Comparison of ENCODE assay signal across 7 mouse cellular contexts in genomic region chr10:62507591-62508308, GRCm38 (mm10). TPM values are rescaled to one million over a fixed set of nuclear protein-coding genes. Genes with fewer than 3 reads are reported as not detected.
DNase-seq lines count a peak whose midpoint lies in the region; ATAC-seq lines count a peak whose summit lies in the region.

No protein-coding gene starts in this region.

- peak; percentile 88 for DNase-seq in MEL-GATA-1-ER (ENCODE audit: extremely low read depth, low read depth)
- peak; percentile 58 for DNase-seq in gastrocnemius, postnatal 25 days
- DNase-seq in intestine, embryonic 14.5 days (ENCODE audit: low spot score) = no peak
- peak; percentile 81 to 82 for DNase-seq in natural killer cell, adult 2 months (ENCODE audit: low spot score in 2 of 2)
- DNase-seq in thymus, postnatal 4 days = peak; percentile 67

- ATAC-seq in intestine, embryonic 14.5 days (replicated peaks; ENCODE audit: low FRiP score, low TSS enrichment, low read depth) = no peak
- ATAC-seq in liver, embryonic 15.5 days (ENCODE audit: insufficient read depth) = 0 out of 2 replicates have a peak, but pooled peaks have one; percentile 22

- peaks cover 4% of the 10 kb centered on the region; the same call in 1 of the 2 replicates for H3K27me3 ChIP-seq in intestine, embryonic 14.5 days (replicated peaks; ENCODE audit: control insufficient read depth, insufficient read depth, low read length)
- 0 out of 2 replicates have a peak, but pooled peaks cover 4% of the 10 kb centered on the region for H3K27me3 ChIP-seq in liver, embryonic 15.5 days

- peak overlapping the region; percentile 99 for H3K27ac ChIP-seq in brown adipose tissue, adult 24 weeks (replicated peaks; ENCODE audit: low read depth, low read length)
- no peak overlapping the region for H3K27ac ChIP-seq in intestine, embryonic 14.5 days (ENCODE audit: low read depth)
- H3K27ac ChIP-seq in liver, embryonic 15.5 days (replicated peaks) = peak overlapping the region; percentile 85

- 14% methylated on average over 18 of the region's 18 CpGs for WGBS in intestine, embryonic 14.5 days
- WGBS in liver, embryonic 15.5 days (ENCODE audit: insufficient replicate concordance) = 3% methylated on average over 18 of the region's 18 CpGs

- H3K4me3 ChIP-seq in brown adipose tissue, adult 24 weeks (ENCODE audit: insufficient read depth, low read depth, low read length) = peak overlapping the region; percentile 73
- peak overlapping the region; percentile 27 for H3K4me3 ChIP-seq in intestine, embryonic 14.5 days (ENCODE audit: low read depth, low read length)
- H3K4me3 ChIP-seq in liver, embryonic 15.5 days (replicated peaks) = peak overlapping the region; percentile 52

- no peaks in the 10 kb centered on the region for H3K9me3 ChIP-seq in intestine, embryonic 14.5 days (ENCODE audit: control insufficient read depth, low read length)
- no peaks in the 10 kb centered on the region for H3K9me3 ChIP-seq in liver, embryonic 15.5 days (replicated peaks)

- H3K4me1 ChIP-seq in brown adipose tissue, adult 24 weeks (ENCODE audit: control insufficient read depth, insufficient read depth, insufficient read length, low read length) = peaks cover 7% of the 10 kb centered on the region; the same call in 1 of the 2 replicates
- peaks cover 7% of the 10 kb centered on the region; the same call in 1 of the 2 replicates for H3K4me1 ChIP-seq in intestine, embryonic 14.5 days (replicated peaks; ENCODE audit: control insufficient read depth, insufficient read depth, low read length)
- H3K4me1 ChIP-seq in liver, embryonic 15.5 days (replicated peaks) = peaks cover 69% of the 10 kb centered on the region

- peak overlapping the region; percentile 11; the same call in 1 of the 2 replicates for H3K9ac ChIP-seq in intestine, embryonic 14.5 days (ENCODE audit: low read length)
- peak overlapping the region; percentile 49 for H3K9ac ChIP-seq in liver, embryonic 15.5 days

- no peaks in the 10 kb centered on the region for H3K36me3 ChIP-seq in intestine, embryonic 14.5 days (ENCODE audit: control insufficient read depth, insufficient read depth, low read length)
- H3K36me3 ChIP-seq in liver, embryonic 15.5 days (replicated peaks) = no peaks in the 10 kb centered on the region

- H3K4me2 ChIP-seq in intestine, embryonic 14.5 days (ENCODE audit: low read length) = peak overlapping the region; percentile 58
- peak overlapping the region; percentile 80 for H3K4me2 ChIP-seq in liver, embryonic 15.5 days

RNA-seq across cellular contexts. Expression of gene Srgn, which starts 19.5 kb away (rescaled TPM):
- 48.5 and 88.7 TPM in 2 replicates for polyA plus RNA-seq in brown adipose tissue, adult 24 weeks (2012; ENCODE audit: insufficient read depth, insufficient read length, missing spikeins)
- total RNA-seq in gastrocnemius, postnatal 25 days (2021) = 10 to 100 TPM; 13.0 to 14.3 TPM
- polyA plus RNA-seq in intestine, embryonic 14.5 days (2014; fragmentation: Nextera tagmentation; extraction: Ambion mirVana) = 9.8 and 11.8 TPM in 2 replicates
- 57.9 and 79.6 TPM in 2 replicates for polyA plus RNA-seq in liver, embryonic 15.5 days (2015; fragmentation: Nextera tagmentation; extraction: Ambion mirVana)

RNA-seq across cellular contexts. Expression of gene Vps26a, which starts 21.1 kb away (rescaled TPM):
- 46.9 and 61.9 TPM in 2 replicates for polyA plus RNA-seq in brown adipose tissue, adult 24 weeks (2012; ENCODE audit: insufficient read depth, insufficient read length, missing spikeins)
- total RNA-seq in gastrocnemius, postnatal 25 days (2021) = 10 to 100 TPM; 24.7 to 25.6 TPM
- 81.2 and 93.0 TPM in 2 replicates for polyA plus RNA-seq in intestine, embryonic 14.5 days (2014; fragmentation: Nextera tagmentation; extraction: Ambion mirVana)
- polyA plus RNA-seq in liver, embryonic 15.5 days (2015; fragmentation: Nextera tagmentation; extraction: Ambion mirVana) = 39.5 and 42.9 TPM in 2 replicates

RNA-seq across cellular contexts. Expression of gene Supv3l1, which starts 58.2 kb away (rescaled TPM):
- 46.3 and 62.1 TPM in 2 replicates for polyA plus RNA-seq in brown adipose tissue, adult 24 weeks (2012; ENCODE audit: insufficient read depth, insufficient read length, missing spikeins)
- total RNA-seq in gastrocnemius, postnatal 25 days (2021) = 10 to 100 TPM; 15.3 to 20.1 TPM
- 31.2 and 34.0 TPM in 2 replicates for polyA plus RNA-seq in intestine, embryonic 14.5 days (2014; fragmentation: Nextera tagmentation; extraction: Ambion mirVana)
- 12.6 and 14.3 TPM in 2 replicates for polyA plus RNA-seq in liver, embryonic 15.5 days (2015; fragmentation: Nextera tagmentation; extraction: Ambion mirVana)

RNA-seq across cellular contexts. Expression of gene 4930507D05Rik, which starts 58.5 kb away (rescaled TPM):
- polyA plus RNA-seq in brown adipose tissue, adult 24 weeks (2012; ENCODE audit: insufficient read depth, insufficient read length, missing spikeins) = not detected in 2 replicates
- not detected for total RNA-seq in gastrocnemius, postnatal 25 days (2021)
- 0.37 and 0.59 TPM in 2 replicates for polyA plus RNA-seq in intestine, embryonic 14.5 days (2014; fragmentation: Nextera tagmentation; extraction: Ambion mirVana)
- polyA plus RNA-seq in liver, embryonic 15.5 days (2015; fragmentation: Nextera tagmentation; extraction: Ambion mirVana) = 0.20 TPM in 1 of 2 replicates, not detected in the other
